Mouse (Mus musculus) frontal cortex, postnatal 25 days (tissue): ENCODE measurements around the gene Cdc42ep2.
A peak's percentile ranks its signal among the peaks of the same experiment; 100 is the strongest.

Source experiments
- DNase-seq, 2 experiments: peaks; one replicate each; pipeline ENCODE4 v3.0.0; 2022; ENCODE audit warnings: low spot score in 2 of 2

Gene Cdc42ep2

DNA sequence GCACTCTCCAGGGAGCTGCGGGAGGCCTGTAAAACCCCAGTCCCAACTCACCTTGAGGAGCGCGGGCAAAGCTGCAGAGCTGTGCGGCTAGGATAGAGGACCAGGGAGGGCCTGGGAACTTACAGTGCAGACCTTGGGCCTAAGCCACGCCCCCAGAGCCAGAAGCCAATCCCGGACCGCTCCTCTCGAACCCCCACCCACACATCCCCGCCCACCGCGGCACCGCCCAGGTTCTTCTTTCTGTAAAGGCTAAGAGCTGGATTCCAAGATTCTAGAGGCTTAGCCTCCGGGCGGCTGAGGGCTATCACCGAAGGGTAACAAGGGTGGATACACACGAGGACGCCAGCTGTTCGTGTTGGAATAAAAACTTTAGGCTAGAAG lies at the start of gene Cdc42ep2:
Gene Cdc42ep2 (minus strand): TSS at position 104 of the 381 bp plus-strand sequence.
- peak; percentile 80 to 85 for DNase-seq

DNA sequence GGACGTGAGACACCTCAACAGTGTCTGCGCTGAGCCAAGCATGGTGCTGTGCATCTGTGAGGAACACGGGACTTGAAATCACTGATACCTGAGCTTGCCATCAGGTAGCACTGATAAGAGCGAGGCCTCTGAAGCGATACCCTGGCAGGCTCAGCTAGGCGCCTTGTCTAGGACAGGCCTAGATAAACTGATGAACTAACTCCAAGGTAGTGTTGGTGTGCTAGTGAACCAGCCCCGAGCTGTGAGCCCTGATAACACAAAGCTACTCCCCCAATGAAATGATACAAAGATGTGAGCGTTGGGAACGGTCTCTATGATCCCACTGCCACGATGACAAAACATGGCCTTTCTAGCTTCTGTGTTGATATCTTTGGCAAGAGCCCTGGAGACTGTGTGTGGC lies 43.0 kb upstream of the Cdc42ep2 start:
- no peak for DNase-seq

DNA sequence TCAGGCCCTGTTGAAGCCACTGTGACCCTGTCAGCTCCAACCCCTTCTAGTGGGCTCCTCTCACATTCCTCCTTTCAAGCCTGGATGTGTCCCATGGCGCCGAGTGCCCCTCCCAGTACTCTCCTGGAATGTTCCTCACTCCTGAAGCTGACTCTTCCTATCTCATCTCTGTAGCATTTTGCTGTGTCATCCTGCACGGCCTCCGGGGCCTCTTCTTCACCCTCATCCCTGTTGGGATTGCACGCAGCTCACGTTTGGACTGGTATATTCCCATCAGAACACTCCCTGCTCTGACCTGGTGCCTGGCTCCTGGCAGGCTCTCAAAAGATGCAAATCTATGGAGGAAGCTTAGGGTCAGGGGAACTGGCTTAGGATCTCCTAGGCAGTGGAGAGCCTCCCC lies 42.2 kb upstream of the Cdc42ep2 start:
- DNase-seq, result no peak

- DNase-seq, result no peak
Observed at GRCm38 (mm10) chr19:5965910-5966309, 41.3 kb upstream of the Cdc42ep2 start.

- DNase-seq, result peak; percentile 57 to 59
Observed at GRCm38 (mm10) chr19:5965280-5965679, 40.7 kb upstream of the Cdc42ep2 start.

DNA sequence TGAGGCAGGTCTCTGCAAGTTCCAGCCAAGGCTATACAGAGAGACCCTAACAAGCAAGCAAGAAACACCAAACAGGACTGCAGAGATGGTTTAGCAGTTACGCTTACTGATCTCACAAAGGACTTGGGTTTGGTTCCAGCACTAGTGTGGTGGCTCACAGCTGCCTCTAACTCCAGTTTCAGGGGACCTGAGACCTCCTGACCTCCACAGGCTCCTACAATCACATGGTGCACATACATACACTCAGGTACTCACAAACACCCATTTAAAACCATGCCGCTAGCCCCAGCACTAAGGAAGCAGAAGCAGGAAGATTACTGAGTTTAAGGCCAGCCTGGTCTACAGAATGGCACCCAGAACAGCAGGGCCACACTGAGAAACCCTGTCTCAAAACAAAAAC lies 40.2 kb upstream of the Cdc42ep2 start:
- DNase-seq, result no peak

DNA sequence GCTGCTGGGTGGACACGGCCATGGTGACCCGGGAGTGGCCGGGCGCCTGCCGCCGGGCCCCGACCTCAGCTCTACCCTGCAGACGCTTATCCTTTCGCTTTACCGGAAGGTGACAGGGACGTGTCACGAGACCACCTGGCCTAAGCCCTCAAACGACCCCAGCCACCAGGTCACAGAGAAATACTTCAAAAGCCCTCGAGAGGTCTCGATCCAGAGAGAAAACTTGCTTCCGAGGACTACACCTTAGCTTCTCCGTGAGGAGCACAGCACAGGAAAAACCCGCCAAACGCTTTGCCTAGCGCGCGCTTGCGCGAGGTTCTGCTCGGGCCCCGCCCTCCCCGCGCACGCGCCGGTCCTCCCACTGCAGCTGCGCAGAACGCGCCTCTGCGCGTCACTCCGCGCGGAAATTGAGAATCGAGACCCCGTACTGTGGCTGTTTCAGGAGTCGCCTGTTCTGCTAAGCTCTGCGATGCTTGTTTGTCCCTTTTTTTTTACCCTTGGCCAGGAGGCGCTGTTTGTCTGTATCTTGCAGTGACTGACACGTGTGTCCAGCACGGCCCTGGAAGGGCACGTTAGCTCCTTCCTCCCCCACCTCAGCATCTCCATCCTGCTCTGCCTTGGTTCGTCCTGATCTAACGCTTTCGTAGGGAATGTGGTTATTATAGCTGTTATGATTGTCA lies 39.4 kb upstream of the Cdc42ep2 start, which contains the start of gene Pola2:
Gene Pola2 (minus strand): TSS at position 320 of the 680 bp plus-strand sequence.
- DNase-seq, result peak; percentile 69 to 72

GRCm38 (mm10) chr19:5962651-5963050 lies 38.0 kb upstream of the Cdc42ep2 start:
- DNase-seq, result no peak

DNA sequence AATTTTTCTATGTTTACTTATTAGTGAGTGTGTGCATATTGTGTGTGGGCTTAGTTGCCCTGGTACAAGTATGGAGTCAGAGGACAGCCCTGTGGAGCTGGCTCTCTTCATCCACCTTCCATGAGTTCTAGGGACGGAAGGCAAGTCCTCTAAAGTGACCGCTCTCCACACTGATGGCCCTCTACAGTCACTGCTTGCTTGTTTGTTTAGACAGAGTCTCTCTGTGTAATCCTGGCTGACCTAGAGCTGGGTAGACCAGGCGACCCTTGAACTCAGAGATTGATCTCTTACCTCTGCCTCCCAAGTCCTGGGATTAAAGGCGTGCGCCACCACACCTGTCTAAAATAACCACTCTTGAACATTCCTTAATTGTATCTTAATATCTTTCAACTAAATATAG lies 32.8 kb upstream of the Cdc42ep2 start:
- DNase-seq, result no peak

GRCm38 (mm10) chr19:5956685-5957084 lies 32.1 kb upstream of the Cdc42ep2 start:
- peak; percentile 59 to 72 for DNase-seq

GRCm38 (mm10) chr19:5955704-5956670 lies 31.4 kb upstream of the Cdc42ep2 start:
- DNase-seq, result no peak

DNA sequence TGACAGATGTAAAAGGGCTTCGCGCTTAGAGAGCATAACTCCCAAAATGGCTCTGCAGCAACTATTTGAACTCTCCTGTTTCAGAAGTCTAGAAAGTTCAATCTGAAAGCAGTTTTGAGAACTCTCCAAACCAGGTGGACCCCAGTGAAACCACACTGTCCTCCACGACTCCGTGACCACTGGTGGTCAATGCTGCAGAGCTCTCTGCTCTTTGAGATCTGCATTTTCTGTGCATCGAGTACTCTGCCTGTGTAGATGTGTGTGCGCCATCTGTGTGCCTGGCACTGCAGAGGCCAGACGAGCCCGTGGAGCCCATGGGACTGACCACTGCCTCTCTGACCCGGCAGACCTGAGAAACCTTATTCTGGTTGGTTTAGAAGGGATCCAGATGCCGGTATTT lies 30.3 kb upstream of the Cdc42ep2 start:
- DNase-seq, result no peak

DNA sequence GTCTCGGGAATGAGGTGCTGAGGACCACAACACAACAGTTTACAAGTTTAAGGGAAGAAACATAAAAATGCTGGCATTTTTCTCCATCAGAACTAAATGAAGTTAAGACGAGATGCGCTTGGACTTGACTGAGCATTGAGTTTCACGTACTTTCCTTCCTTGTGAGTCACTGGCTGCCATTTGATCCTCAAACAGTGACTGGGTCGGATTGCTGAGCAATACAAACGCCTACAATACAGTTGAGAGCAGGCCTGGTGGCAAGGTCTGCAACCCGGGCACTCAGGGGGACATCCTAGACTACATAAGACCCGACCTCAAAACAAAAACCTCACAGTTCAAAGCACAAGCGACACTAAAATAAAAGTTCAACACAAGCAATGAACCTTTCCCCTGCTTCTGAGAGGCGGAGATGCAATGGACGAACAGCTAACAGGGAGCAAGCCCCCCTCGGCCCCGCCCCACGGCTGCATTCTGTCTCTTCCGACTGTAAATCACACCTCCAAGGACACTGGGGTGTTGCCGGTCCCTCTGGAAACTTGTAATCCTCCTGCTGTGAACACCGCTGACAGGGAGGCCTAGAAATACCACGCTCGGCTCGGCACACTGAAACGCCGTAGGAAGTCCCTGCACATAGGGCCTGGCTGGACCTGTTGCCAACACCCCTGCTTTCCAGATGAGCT lies 29.6 kb upstream of the Cdc42ep2 start:
- DNase-seq, result no peak

DNA sequence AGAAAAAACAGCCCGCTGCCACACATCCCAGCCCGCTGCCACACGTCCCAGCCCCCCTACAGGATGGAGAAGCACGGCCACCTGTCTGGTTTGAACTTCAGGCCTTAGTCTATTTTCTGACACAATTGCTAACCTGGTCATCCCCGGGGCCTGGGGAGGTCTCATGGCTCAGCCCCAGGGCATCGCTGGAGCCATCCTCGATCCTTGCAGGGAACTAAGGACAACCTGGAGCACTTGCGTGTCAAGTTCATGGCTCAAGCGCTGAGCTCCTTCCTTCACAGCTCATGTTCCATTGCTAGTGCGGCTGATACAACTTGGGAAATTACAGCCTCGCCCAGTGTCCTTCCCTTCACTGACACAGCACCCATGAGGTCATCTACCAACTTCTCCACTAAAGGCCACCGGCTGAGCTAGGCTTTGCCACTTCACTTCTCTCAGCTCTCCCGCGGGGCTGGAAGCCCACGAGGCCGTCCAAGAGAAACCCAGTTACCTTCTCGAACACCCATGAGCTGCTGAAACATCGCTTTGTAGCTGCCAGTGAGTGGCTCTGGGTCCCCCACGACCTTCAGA lies 28.7 kb upstream of the Cdc42ep2 start:
- no peak for DNase-seq

GRCm38 (mm10) chr19:5952071-5952691 lies 27.6 kb upstream of the Cdc42ep2 start:
- no peak for DNase-seq

DNA sequence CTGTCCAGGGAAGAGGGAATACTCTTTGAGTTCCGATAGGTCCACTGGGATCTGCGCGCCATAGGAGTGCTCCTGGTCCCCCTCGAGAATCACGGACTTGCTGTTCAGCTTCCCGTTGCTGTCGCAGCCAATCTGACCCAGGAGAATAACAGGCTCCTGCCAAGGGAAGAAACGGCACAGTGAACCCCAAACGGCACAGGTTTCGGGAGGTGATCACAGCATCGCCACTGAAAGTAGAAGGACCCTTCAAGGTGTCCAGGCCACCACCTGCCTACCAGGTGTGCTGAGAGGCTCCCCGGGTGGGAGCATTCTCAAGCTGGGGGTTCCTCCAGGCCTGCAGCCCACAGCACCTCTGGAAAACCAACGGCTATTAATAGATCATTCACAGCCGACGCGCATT lies 27.0 kb upstream of the Cdc42ep2 start:
- DNase-seq, result no peak

- DNase-seq, result no peak
Observed at GRCm38 (mm10) chr19:5950218-5950617, 25.6 kb upstream of the Cdc42ep2 start.

DNA sequence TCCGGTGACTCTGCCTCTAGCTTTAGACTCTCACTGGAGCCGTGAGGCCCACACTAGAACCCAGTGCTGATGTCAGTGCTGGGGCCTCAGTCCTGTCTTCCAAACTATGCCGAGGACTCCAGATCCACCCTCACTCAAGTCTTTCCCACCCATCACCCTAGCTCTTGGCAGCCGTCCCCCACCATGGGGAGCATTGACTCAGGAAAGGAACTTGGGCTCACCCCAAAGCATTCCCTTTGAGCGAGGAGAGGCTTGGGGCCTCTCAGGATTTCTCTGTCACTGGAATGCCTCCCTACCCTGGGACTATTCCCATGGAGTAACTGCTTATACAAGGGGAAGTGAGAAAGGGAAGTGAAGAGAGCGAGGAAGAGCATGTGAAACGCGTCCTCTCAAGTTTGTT lies 21.3 kb upstream of the Cdc42ep2 start:
- DNase-seq, result no peak

DNA sequence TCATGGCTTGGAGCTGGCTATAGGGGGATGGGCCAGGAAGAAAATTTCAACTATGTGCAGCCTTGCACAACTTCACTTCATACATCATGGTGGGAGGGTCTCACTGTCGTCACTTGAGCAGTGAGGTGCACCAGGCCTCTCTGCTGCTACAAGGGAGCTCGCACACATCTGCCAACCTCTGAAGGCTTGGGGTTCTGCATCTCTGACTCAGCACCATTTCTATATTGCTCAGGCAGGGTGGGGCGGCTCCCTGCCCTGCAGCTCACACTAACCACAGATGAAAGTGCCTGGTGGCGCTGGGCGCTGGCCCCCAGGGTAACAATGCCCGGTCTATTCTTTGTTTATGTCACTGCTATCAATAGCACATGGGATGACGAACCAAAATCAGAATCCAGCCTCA lies 20.4 kb upstream of the Cdc42ep2 start:
- no peak for DNase-seq

DNA sequence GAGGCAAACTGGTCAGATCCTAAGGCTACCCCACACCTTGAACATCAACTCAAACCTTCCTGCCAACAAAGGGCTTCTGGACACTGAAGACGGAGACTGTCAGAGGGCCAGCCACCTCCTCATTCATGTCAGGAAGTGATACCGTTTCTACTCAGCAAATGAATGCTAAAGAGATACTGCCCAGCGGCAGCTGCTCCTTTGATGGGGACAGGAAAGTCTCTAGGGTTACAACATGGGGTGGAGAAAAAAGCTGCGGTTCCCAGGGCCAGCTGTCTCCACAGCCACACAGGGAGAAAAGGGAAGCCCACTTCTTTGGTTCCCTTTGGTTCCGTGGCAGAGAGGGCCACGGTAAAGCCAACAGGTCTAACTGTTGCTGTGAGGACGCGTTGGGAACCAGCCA lies 19.5 kb upstream of the Cdc42ep2 start:
- no peak for DNase-seq

DNA sequence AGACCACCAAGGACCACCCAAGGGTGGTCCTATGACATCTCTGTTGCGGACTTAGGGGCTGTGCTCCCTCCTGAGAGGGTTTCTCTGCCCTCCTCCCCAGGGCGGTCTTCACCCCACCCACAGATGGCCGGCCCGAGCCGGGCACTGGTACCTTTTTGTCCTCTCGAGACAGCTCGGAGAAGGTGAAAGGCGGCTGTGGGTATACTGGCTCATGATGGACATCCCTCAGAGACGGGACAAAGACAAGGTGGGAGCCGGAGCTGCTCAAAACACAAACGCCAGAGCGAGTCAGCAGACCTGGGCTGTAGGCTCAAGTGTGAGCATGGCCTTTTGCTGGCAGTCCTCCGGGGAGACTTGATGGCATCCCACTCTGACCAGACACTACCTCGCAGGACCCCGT lies 18.8 kb upstream of the Cdc42ep2 start:
- DNase-seq, result no peak

GRCm38 (mm10) chr19:5942581-5942980 lies 18.0 kb upstream of the Cdc42ep2 start:
- DNase-seq, result no peak
